Mouse (Mus musculus) liver, embryonic 13.5 days (tissue): ENCODE results near the gene Dgkz. TPM values are rescaled to one million over a fixed set of nuclear protein-coding genes. Genes with fewer than 3 reads are reported as not detected.

ENCODE experiments used
- ATAC-seq: fragments of 200-750 bp; cut with Nextera tagmentation; 2 replicates; pipeline ENCODE4 v1.8.0; 2017; ENCODE audit warnings: low read depth, mild to moderate bottlenecking, moderate number of reproducible peaks, moderate library complexity
- DNase-seq: peaks from one replicate; pipeline ENCODE4 v3.0.0; 2022
- H3K27ac ChIP-seq: fragments of 300-500 bp; sonication (generic); 2 replicates; pipeline ENCODE4 v1.5.1; 2015; ENCODE audit warnings: moderate library complexity, mild to moderate bottlenecking, inconsistent platforms
- H3K27me3 ChIP-seq: fragments of 300-500 bp; sonication (generic); 2 replicates; pipeline ENCODE4 v1.6.1; 2015; ENCODE audit warnings: mild to moderate bottlenecking, inconsistent platforms
- H3K36me3 ChIP-seq: fragments of 300-500 bp; sonication (generic); 2 replicates; pipeline ENCODE4 v1.6.1; 2015; ENCODE audit warnings: mild to moderate bottlenecking, inconsistent platforms
- H3K4me1 ChIP-seq: fragments of 300-500 bp; sonication (generic); replicated peaks from 2 replicates; pipeline ENCODE4 v1.6.1; 2015; ENCODE audit warnings: inconsistent platforms
- H3K4me2 ChIP-seq: fragments of 300-500 bp; sonication (generic); 2 replicates; pipeline ENCODE4 v1.6.1; 2015; ENCODE audit warnings: inconsistent platforms, mild to moderate bottlenecking, moderate library complexity
- H3K4me3 ChIP-seq: fragments of 300-500 bp; sonication (generic); replicated peaks from 2 replicates; pipeline ENCODE4 v1.5.1; 2015; ENCODE audit warnings: mild to moderate bottlenecking, inconsistent platforms
- H3K9ac ChIP-seq: fragments of 300-500 bp; sonication (generic); 2 replicates; pipeline ENCODE4 v1.6.1; 2015; ENCODE audit warnings: mild to moderate bottlenecking, inconsistent platforms
- H3K9me3 ChIP-seq: fragments of 300-500 bp; sonication (generic); replicated peaks from 2 replicates; pipeline ENCODE4 v1.6.1; 2016; ENCODE audit warnings: inconsistent platforms
- WGBS: fragments of 180-500 bp; shearing (Covaris S2); methylation state at CpG from one replicate; pipeline ENCODE4 v1.1.7; 2015; ENCODE audit not compliant: insufficient replicate concordance; 5-methylcytosine and 5-hydroxymethylcytosine counted together
- polyA plus RNA-seq: library from polyadenylated mRNA; unstranded; fragments of >200 nt; fragmentation: Nextera tagmentation; extraction: Ambion mirVana; gene quantifications from 2 replicates; pipeline ENCODE4 v1.2.1, GENCODE M21; 2015

The Dgkz gene
- polyA plus RNA-seq, 1 experiment from 2014 or later: 28.0 TPM

GRCm38 (mm10) chr2:91906141-91906540 lies 69.5 kb downstream of the Dgkz start:
- no peak for ATAC-seq
- Histone ChIP-seq H3K4me3 (no peak overlapping the region), H3K9ac (no peak overlapping the region), H3K4me2 (no peak overlapping the region), H3K27me3 (no peaks in the 10 kb centered on the region), H3K4me1 (peaks cover 9% of the 10 kb centered on the region; the same call in 1 of the 2 replicates), H3K9me3 (no peaks in the 10 kb centered on the region), H3K27ac (no peak overlapping the region), H3K36me3 (peaks cover 24% of the 10 kb centered on the region)
- 77% methylated on average over 2 of the region's 2 CpGs for WGBS
- DNase-seq: no peak

- Histone ChIP-seq H3K27ac (no peak overlapping the region), H3K4me2 (no peak overlapping the region), H3K4me1 (peaks cover 9% of the 10 kb centered on the region; the same call in 1 of the 2 replicates), H3K9ac (no peak overlapping the region), H3K36me3 (peaks cover 20% of the 10 kb centered on the region), H3K4me3 (no peak overlapping the region), H3K27me3 (no peaks in the 10 kb centered on the region), H3K9me3 (no peaks in the 10 kb centered on the region)
- ATAC-seq (no peak), DNase-seq (no peak)
- WGBS: 80% methylated on average over 5 of the region's 5 CpGs
Measured at GRCm38 (mm10) chr2:91904618-91905307, 70.9 kb downstream of the Dgkz start.

GRCm38 (mm10) chr2:91903171-91903925 lies 72.3 kb downstream of the Dgkz start:
- WGBS: 71% methylated on average over 3 of the region's 3 CpGs
- H3K4me2 ChIP-seq: no peak overlapping the region
- DNase-seq (no peak), ATAC-seq (no peak)
- H3K4me1 ChIP-seq: peaks cover 9% of the 10 kb centered on the region; the same call in 1 of the 2 replicates
- peaks cover 20% of the 10 kb centered on the region for H3K36me3 ChIP-seq
- H3K9ac ChIP-seq: no peak overlapping the region
- H3K4me3 ChIP-seq: no peak overlapping the region
- no peaks in the 10 kb centered on the region for H3K9me3 ChIP-seq
- H3K27me3 ChIP-seq: no peaks in the 10 kb centered on the region
- H3K27ac ChIP-seq: no peak overlapping the region

GRCm38 (mm10) chr2:91902336-91902735 lies 73.3 kb downstream of the Dgkz start:
- Histone ChIP-seq H3K36me3 (peaks cover 20% of the 10 kb centered on the region), H3K9me3 (no peaks in the 10 kb centered on the region), H3K4me1 (peaks cover 9% of the 10 kb centered on the region; the same call in 1 of the 2 replicates), H3K27ac (no peak overlapping the region), H3K4me2 (no peak overlapping the region), H3K27me3 (no peaks in the 10 kb centered on the region), H3K4me3 (no peak overlapping the region), H3K9ac (no peak overlapping the region)
- ATAC-seq: no peak
- 71% methylated on average over 5 of the region's 5 CpGs for WGBS
- no peak for DNase-seq

GRCm38 (mm10) chr2:91900431-91900830 lies 75.2 kb downstream of the Dgkz start:
- Histone ChIP-seq H3K4me1 (peaks cover 6% of the 10 kb centered on the region; the same call in 1 of the 2 replicates), H3K4me2 (no peak overlapping the region), H3K27ac (no peak overlapping the region), H3K4me3 (no peak overlapping the region), H3K9me3 (no peaks in the 10 kb centered on the region), H3K9ac (no peak overlapping the region), H3K36me3 (peaks cover 16% of the 10 kb centered on the region), H3K27me3 (no peaks in the 10 kb centered on the region)
- WGBS: 73% methylated on average over 8 of the region's 8 CpGs
- ATAC-seq (no peak), DNase-seq (no peak)

GRCm38 (mm10) chr2:91899141-91899540 lies 76.5 kb downstream of the Dgkz start:
- no peak for DNase-seq
- H3K4me1 ChIP-seq: no peaks in the 10 kb centered on the region
- no peaks in the 10 kb centered on the region for H3K9me3 ChIP-seq
- WGBS: 79% methylated on average over 3 of the region's 3 CpGs
- no peak overlapping the region for H3K4me2 ChIP-seq
- H3K27me3 ChIP-seq: no peaks in the 10 kb centered on the region
- H3K9ac ChIP-seq: no peak overlapping the region
- no peak overlapping the region for H3K27ac ChIP-seq
- no peak for ATAC-seq
- H3K36me3 ChIP-seq: peaks cover 16% of the 10 kb centered on the region
- no peak overlapping the region for H3K4me3 ChIP-seq

- no peak for ATAC-seq
- H3K9me3 ChIP-seq: no peaks in the 10 kb centered on the region
- H3K9ac ChIP-seq: no peak overlapping the region
- H3K4me3 ChIP-seq: no peak overlapping the region
- peaks cover 16% of the 10 kb centered on the region for H3K36me3 ChIP-seq
- no peaks in the 10 kb centered on the region for H3K27me3 ChIP-seq
- H3K4me2 ChIP-seq: no peak overlapping the region
- H3K4me1 ChIP-seq: no peaks in the 10 kb centered on the region
- no peak for DNase-seq
- H3K27ac ChIP-seq: no peak overlapping the region
Measured at GRCm38 (mm10) chr2:91897968-91898367, 77.7 kb downstream of the Dgkz start.

- Histone ChIP-seq H3K4me1 (no peaks in the 10 kb centered on the region), H3K27ac (no peak overlapping the region), H3K27me3 (no peaks in the 10 kb centered on the region), H3K9ac (no peak overlapping the region), H3K9me3 (no peaks in the 10 kb centered on the region), H3K4me2 (no peak overlapping the region), H3K4me3 (no peak overlapping the region), H3K36me3 (peaks cover 4% of the 10 kb centered on the region)
- 84% methylated on average over 3 of the region's 3 CpGs for WGBS
- ATAC-seq (no peak), DNase-seq (no peak)
Measured at GRCm38 (mm10) chr2:91895401-91895800, 80.3 kb downstream of the Dgkz start.

- WGBS: 86% methylated on average over 3 of the region's 3 CpGs
- no peak overlapping the region for H3K9ac ChIP-seq
- no peak for ATAC-seq
Measured at GRCm38 (mm10) chr2:91894716-91895115, 80.9 kb downstream of the Dgkz start.

GRCm38 (mm10) chr2:91884616-91885015 lies 91.0 kb downstream of the Dgkz start:
- H3K27ac ChIP-seq: no peak overlapping the region
- no peaks in the 10 kb centered on the region for H3K9me3 ChIP-seq
- H3K27me3 ChIP-seq: no peaks in the 10 kb centered on the region
- 0 out of 2 replicates have a peak, but pooled peaks cover 4% of the 10 kb centered on the region for H3K4me1 ChIP-seq
- H3K9ac ChIP-seq: no peak overlapping the region
- no peak for ATAC-seq
- H3K4me2 ChIP-seq: no peak overlapping the region
- 79% methylated on average over 4 of the region's 4 CpGs for WGBS
- peaks cover 16% of the 10 kb centered on the region for H3K36me3 ChIP-seq
- DNase-seq: no peak
- no peak overlapping the region for H3K4me3 ChIP-seq

More at GRCm38 (mm10) chr2:91894716-91895115, 80.9 kb downstream of the Dgkz start:
- DNase-seq: no peak
- H3K36me3 ChIP-seq: no peaks in the 10 kb centered on the region; the same call in 1 of the 2 replicates
- no peaks in the 10 kb centered on the region for H3K9me3 ChIP-seq
- no peak overlapping the region for H3K4me3 ChIP-seq
- no peaks in the 10 kb centered on the region for H3K27me3 ChIP-seq
- H3K4me1 ChIP-seq: no peaks in the 10 kb centered on the region
- H3K4me2 ChIP-seq: no peak overlapping the region
- H3K27ac ChIP-seq: no peak overlapping the region

GRCm38 (mm10) chr2:91883961-91884360 lies 91.7 kb downstream of the Dgkz start:
- Histone ChIP-seq H3K4me2 (no peak overlapping the region), H3K4me3 (no peak overlapping the region), H3K4me1 (peaks cover 9% of the 10 kb centered on the region), H3K9ac (no peak overlapping the region), H3K27me3 (no peaks in the 10 kb centered on the region), H3K36me3 (peaks cover 16% of the 10 kb centered on the region), H3K27ac (no peak overlapping the region), H3K9me3 (no peaks in the 10 kb centered on the region)
- ATAC-seq (no peak), DNase-seq (no peak)
- WGBS: 62% methylated on average over 4 of the region's 4 CpGs
